Mouse (Mus musculus) ES-Bruce4 (cell line): ENCODE results near the gene Kcna7. TPM values are rescaled to one million over a fixed set of nuclear protein-coding genes. Genes with fewer than 3 reads are reported as not detected.
"Not testable (repeated sequence)": the region's sequence is repeated elsewhere in the genome, so short reads cannot be mapped to it uniquely, and the experiment has no call there.

Experiments
- H3K27ac ChIP-seq: 2 replicates; pipeline ENCODE4 v1.5.1; 2012; ENCODE audit warnings: low read length, inconsistent platforms; ENCODE audit not compliant: insufficient read depth
- H3K27me3 ChIP-seq: 2 replicates; pipeline ENCODE4 v1.6.1; 2012; ENCODE audit warnings: mild to moderate bottlenecking, low read length, inconsistent platforms; ENCODE audit not compliant: control insufficient read depth, poor library complexity, insufficient read depth, severe bottlenecking
- H3K36me3 ChIP-seq: 2 replicates; pipeline ENCODE4 v1.6.1; 2012; ENCODE audit warnings: inconsistent platforms, mild to moderate bottlenecking, low read length, moderate library complexity; ENCODE audit not compliant: control insufficient read depth, poor library complexity, insufficient read depth, severe bottlenecking
- H3K4me1 ChIP-seq: one replicate; pipeline ENCODE4 v1.8.1; 2011; ENCODE audit warnings: low read length; ENCODE audit not compliant: control insufficient read depth, insufficient read depth
- H3K4me3 ChIP-seq: 2 replicates; pipeline ENCODE4 v1.5.1; 2011; ENCODE audit warnings: low read depth, mild to moderate bottlenecking, low read length
- H3K9ac ChIP-seq: 2 replicates; pipeline ENCODE4 v1.6.1; 2012; ENCODE audit warnings: low read depth, mild to moderate bottlenecking, inconsistent platforms; ENCODE audit not compliant: poor library complexity, severe bottlenecking
- H3K9me3 ChIP-seq: replicated peaks from 2 replicates; pipeline ENCODE4 v1.6.1; 2012; ENCODE audit warnings: mild to moderate bottlenecking, low read length, inconsistent platforms; ENCODE audit not compliant: control insufficient read depth, poor library complexity, insufficient read depth, severe bottlenecking
- CTCF ChIP-seq: IDR thresholded peaks from one replicate; pipeline ENCODE4 v1.8.1; 2011; ENCODE audit warnings: low read depth, low read length
- EP300 ChIP-seq: IDR thresholded peaks from 2 replicates; pipeline ENCODE4 v1.6.1; 2011; ENCODE audit warnings: low read depth, low read length; ENCODE audit not compliant: insufficient read depth
- POLR2A ChIP-seq: IDR thresholded peaks from one replicate; pipeline ENCODE4 v1.8.1; 2011; ENCODE audit warnings: low read length; ENCODE audit not compliant: insufficient read depth
- polyA plus RNA-seq: library from polyadenylated mRNA; stranded (reverse); fragments of >200 nt; gene quantifications from 2 replicates; pipeline ENCODE4 v1.2.4, GENCODE M21; 2011; ENCODE audit warnings: low read depth; ENCODE audit not compliant: missing spikeins, insufficient read depth, insufficient read length

Kcna7 gene
- polyA plus RNA-seq, 1 experiment: not detected

- no peaks in the 10 kb centered on the region for H3K9me3 ChIP-seq
- H3K36me3 ChIP-seq: peaks cover 63% of the 10 kb centered on the region
- TF ChIP-seq CTCF: no peak
- TF ChIP-seq EP300: no peak
- no peak for TF ChIP-seq POLR2A
Observed at GRCm38 (mm10) chr7:45376057-45376456, 29.4 kb upstream of the Kcna7 start.

GRCm38 (mm10) chr7:45386077-45386476 is 19.4 kb upstream of the Kcna7 start:
- Histone ChIP-seq H3K27ac (no peak overlapping the region), H3K36me3 (peaks cover 97% of the 10 kb centered on the region), H3K4me3 (no peak overlapping the region), H3K9me3 (no peaks in the 10 kb centered on the region), H3K9ac (no peak overlapping the region), H3K4me1 (no peaks in the 10 kb centered on the region), H3K27me3 (no peaks in the 10 kb centered on the region)
- TF ChIP-seq EP300 (no peak), POLR2A (no peak), CTCF (peak; percentile 9)

More at GRCm38 (mm10) chr7:45376057-45376456, 29.4 kb upstream of the Kcna7 start:
- Histone ChIP-seq H3K4me1 (no peaks in the 10 kb centered on the region), H3K27ac (no peak overlapping the region), H3K27me3 (no peaks in the 10 kb centered on the region), H3K4me3 (no peak overlapping the region), H3K9ac (no peak overlapping the region)

- H3K9me3 ChIP-seq: no peaks in the 10 kb centered on the region
Observed at GRCm38 (mm10) chr7:45395129-45395541, 10.3 kb upstream of the Kcna7 start.

GRCm38 (mm10) chr7:45395578-45396336 is 9.7 kb upstream of the Kcna7 start, which contains the start of gene Snrnp70:
Snrnp70 (minus strand) TSS chr7:45395742.
- peaks cover 35% of the 10 kb centered on the region for H3K36me3 ChIP-seq
- TF ChIP-seq EP300 (0 out of 2 replicates have a peak, but pooled peaks have one; percentile 1), POLR2A (peak; percentile 72), CTCF (no peak)
- peak within 1 kb of the TSS; percentile 77 for H3K27ac ChIP-seq
- H3K4me3 ChIP-seq: peak within 1 kb of the TSS; percentile 79
- no peaks in the 10 kb centered on the region for H3K9me3 ChIP-seq
- H3K27me3 ChIP-seq: no peaks in the 10 kb centered on the region
- H3K9ac ChIP-seq: peak within 1 kb of the TSS; percentile 86
- peaks cover 9% of the 10 kb centered on the region for H3K4me1 ChIP-seq

More at GRCm38 (mm10) chr7:45395129-45395541, 10.3 kb upstream of the Kcna7 start:
- Histone ChIP-seq H3K4me1 (peaks cover 9% of the 10 kb centered on the region), H3K27me3 (no peaks in the 10 kb centered on the region), H3K9ac (peak overlapping the region; percentile 86), H3K4me3 (peak overlapping the region; percentile 79), H3K27ac (peak overlapping the region; percentile 75), H3K36me3 (peaks cover 41% of the 10 kb centered on the region)
- TF ChIP-seq EP300 (no peak), POLR2A (no peak), CTCF (no peak)

- peak overlapping the region; percentile 74 for H3K4me3 ChIP-seq
- H3K27me3 ChIP-seq, H3K4me1 ChIP-seq, H3K9me3 ChIP-seq: not testable (repeated sequence)
- H3K36me3 ChIP-seq: peaks cover 31% of the 10 kb centered on the region
- H3K9ac ChIP-seq: peak overlapping the region; percentile 50
- H3K27ac ChIP-seq: peak overlapping the region; percentile 77; the same call in 1 of the 2 replicates
Observed at GRCm38 (mm10) chr7:45396337-45396775, 9.1 kb upstream of the Kcna7 start.

- no peaks in the 10 kb centered on the region for H3K27me3 ChIP-seq
- peaks cover 9% of the 10 kb centered on the region for H3K4me1 ChIP-seq
- peak overlapping the region; percentile 93 for H3K27ac ChIP-seq
- H3K36me3 ChIP-seq: peaks cover 26% of the 10 kb centered on the region
- TF ChIP-seq EP300 (no peak), POLR2A (no peak), CTCF (no peak)
- H3K9ac ChIP-seq: peak overlapping the region; percentile 50
- H3K9me3 ChIP-seq: no peaks in the 10 kb centered on the region
- H3K4me3 ChIP-seq: no peak overlapping the region
Observed at GRCm38 (mm10) chr7:45396787-45397186, 8.7 kb upstream of the Kcna7 start.
